Mouse (Mus musculus) layer of hippocampus, adult 2 months (tissue): Measurements from ENCODE around the gene Wdr38. TPM values are rescaled to one million over a fixed set of nuclear protein-coding genes. Genes with fewer than 3 reads are reported as not detected.
"Not testable (repeated sequence)": the region's sequence is repeated elsewhere in the genome, so short reads cannot be mapped to it uniquely, and the experiment has no call there.

Experiments used
- DNase-seq, 2 experiments: peaks; one replicate each; pipeline ENCODE4 v3.0.0; 2022; ENCODE audit warnings: low spot score in 2 of 2
- H3K27ac ChIP-seq: fragments of 200-600 bp; 2 replicates; pipeline ENCODE4 v1.8.1; 2022
- H3K4me3 ChIP-seq: fragments of 200-600 bp; 2 replicates; pipeline ENCODE4 v1.8.1; 2022; ENCODE audit warnings: mild to moderate bottlenecking
- CTCF ChIP-seq: fragments of 200-600 bp; conservative IDR thresholded peaks from 2 replicates; pipeline ENCODE4 v1.8.1; 2022; ENCODE audit warnings: antibody characterized with exemption, mild to moderate bottlenecking, moderate library complexity
- total RNA-seq, 2 experiments: library from RNA; stranded (reverse); gene quantifications; 2 replicates each; pipeline ENCODE4 v1.2.3; 2021

Wdr38 gene
- total RNA-seq, 2 experiments from 2014 or later: 0.47 to 0.69 TPM

DNA sequence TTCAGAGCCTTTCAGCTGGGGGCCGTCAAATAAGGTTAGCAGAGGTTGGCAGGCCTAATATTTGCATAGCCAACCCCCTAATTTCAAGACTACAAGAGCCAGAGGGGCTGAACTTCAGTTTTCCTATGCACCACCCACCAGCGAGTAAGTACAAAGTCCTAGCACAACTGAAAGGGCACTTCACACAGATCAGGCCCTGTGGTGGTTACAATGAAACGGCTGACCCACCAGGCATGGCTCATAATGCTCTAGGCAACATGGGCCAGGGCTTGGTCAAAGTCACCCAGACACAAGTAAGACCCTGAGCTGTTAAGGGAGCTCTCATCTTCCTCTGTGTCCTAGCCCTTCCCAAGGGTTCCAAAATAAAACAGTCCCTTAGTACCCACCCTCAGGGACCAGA, 4.6 kb downstream of the Wdr38 start:
- DNase-seq: no peak
- no peak overlapping the region for H3K4me3 ChIP-seq
- H3K27ac ChIP-seq: no peak overlapping the region
- TF ChIP-seq CTCF: no peak

DNA sequence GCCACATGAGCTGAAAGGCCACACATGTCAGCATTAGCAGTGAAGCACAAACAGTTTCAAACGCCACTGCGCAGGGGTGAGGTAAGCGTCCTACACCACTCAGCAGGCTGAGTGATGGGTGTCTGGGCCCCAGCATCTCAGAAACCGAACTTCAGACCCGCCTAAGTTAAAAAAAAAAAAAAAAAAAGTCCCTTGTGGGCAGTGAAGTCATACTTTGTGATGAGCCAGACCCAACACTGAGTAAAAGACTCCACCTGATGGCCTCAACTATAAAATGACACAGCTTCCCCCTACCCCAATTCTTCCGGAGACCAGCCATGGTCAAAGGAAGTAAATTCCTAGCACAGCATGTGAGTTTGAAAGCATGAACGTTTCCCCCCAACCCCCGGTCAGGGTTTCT, 5.8 kb downstream of the Wdr38 start:
- no peak for TF ChIP-seq CTCF
- no peak overlapping the region for H3K27ac ChIP-seq
- DNase-seq: no peak
- H3K4me3 ChIP-seq: no peak overlapping the region

- no peak overlapping the region; the same call in 1 of the 2 replicates for H3K4me3 ChIP-seq
- TF ChIP-seq CTCF: no peak
- no peak overlapping the region for H3K27ac ChIP-seq
- DNase-seq: no peak
Observed at GRCm38 (mm10) chr2:39003512-39003911, 6.2 kb downstream of the Wdr38 start.

GRCm38 (mm10) chr2:39004372-39004771, 7.1 kb downstream of the Wdr38 start:
- peak overlapping the region; percentile 81 for H3K4me3 ChIP-seq
- no peak for DNase-seq
- peak overlapping the region; percentile 93 for H3K27ac ChIP-seq
- TF ChIP-seq CTCF: no peak

GRCm38 (mm10) chr2:39004880-39005435, 7.7 kb downstream of the Wdr38 start, which contains the start of gene Arpc5l:
Arpc5l (plus strand) TSS chr2:39005348.
- no peak for TF ChIP-seq CTCF
- H3K27ac ChIP-seq: peak within 1 kb of the TSS; percentile 93
- DNase-seq: peak; percentile 91 to 93
- peak within 1 kb of the TSS; percentile 81 for H3K4me3 ChIP-seq

DNA sequence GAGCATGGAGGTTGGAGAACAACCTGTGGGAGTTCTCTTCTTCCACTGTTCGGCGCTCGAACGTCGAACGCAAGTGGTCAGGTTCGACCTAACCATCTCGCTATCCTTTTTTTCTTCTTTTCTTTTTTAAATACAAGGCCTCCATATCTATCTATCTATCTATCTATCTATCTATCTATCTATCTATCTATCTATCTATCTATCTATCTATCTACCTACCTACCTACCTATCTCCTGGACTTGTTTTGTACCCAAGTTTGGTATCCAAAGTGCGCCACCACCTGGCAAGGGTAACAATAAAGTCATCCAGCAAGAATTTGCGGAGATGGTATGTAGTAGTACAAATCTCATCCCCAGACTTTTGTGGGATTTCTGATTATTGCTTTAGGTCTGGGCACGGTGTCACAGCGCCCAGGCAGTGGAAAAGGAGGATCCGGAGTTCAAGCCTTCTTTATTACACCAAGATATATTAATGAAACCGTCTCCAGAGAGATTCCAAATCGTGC, 8.4 kb downstream of the Wdr38 start, which contains the start of gene Rpl35:
Gene Rpl35, minus strand, starts transcription at position 51 of the 506 bp plus-strand sequence.
- no peak for DNase-seq
- Histone ChIP-seq H3K4me3 (peak within 1 kb of the TSS; percentile 81), H3K27ac (peak within 1 kb of the TSS; percentile 93)
- TF ChIP-seq CTCF: peak; percentile 56

DNA sequence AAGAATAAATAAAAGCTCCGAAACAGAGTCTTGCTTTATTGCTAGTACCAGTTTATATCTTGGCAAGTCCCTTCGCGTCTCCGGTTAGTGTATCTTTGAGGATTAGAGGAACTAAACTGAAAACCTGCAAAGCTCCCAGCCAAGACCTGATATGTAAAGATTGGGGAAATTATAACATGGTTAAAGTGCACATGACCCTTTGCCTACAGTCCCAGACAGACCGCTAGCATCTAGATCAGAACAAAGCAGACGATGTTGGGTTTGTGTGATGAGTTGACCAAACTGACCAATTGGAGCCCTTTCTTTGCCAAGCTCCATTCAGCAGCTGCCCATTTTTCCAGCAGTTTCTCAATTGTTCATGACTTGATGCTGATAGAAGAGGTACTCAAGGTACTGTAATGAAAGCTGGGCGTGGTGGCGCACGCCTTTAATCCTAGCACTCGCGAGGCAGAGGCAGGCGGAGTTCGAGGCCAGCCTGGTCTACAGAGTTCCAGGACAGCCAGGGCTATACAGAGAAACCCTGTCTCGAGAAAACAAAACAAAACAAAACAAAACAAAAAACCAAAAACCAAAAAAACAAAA, 9.0 kb downstream of the Wdr38 start:
- no peak overlapping the region; the same call in 1 of the 2 replicates for H3K4me3 ChIP-seq
- no peak overlapping the region for H3K27ac ChIP-seq
- no peak for DNase-seq
- no peak for TF ChIP-seq CTCF

- TF ChIP-seq CTCF: peak; percentile 30
- Histone ChIP-seq H3K4me3 (peak overlapping the region; percentile 90), H3K27ac (peak overlapping the region; percentile 96)
- DNase-seq: peak; percentile 93 to 96
Observed at GRCm38 (mm10) chr2:39007865-39008264, 10.6 kb downstream of the Wdr38 start.

DNA sequence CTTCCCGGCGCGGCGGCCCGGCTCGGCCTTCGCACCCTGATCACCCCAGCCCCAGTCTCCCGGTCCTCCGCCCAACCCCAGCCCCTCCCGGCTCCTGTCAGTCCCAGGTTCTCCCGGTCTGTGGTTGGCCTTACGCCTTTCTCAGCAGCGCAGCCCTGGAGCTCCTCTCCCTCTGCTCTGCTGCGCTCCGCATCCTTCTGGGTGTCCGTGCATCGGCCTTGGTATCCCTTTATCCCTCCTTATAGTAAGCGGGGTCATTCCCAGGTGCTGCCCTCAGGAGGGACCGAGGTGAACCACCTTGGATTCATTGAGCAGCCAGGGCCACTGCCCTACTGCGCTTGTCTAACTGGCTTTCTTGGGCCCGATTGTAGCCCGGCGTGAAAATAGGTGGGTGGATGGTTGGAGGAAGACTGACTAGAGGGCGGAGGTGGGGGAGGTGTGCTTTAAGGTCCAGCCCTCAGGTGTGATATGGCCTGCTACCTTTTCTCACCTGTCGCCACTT, 11.1 kb downstream of the Wdr38 start:
- no peak for TF ChIP-seq CTCF
- Histone ChIP-seq H3K4me3 (peak overlapping the region; percentile 90), H3K27ac (peak overlapping the region; percentile 96)
- no peak for DNase-seq

DNA sequence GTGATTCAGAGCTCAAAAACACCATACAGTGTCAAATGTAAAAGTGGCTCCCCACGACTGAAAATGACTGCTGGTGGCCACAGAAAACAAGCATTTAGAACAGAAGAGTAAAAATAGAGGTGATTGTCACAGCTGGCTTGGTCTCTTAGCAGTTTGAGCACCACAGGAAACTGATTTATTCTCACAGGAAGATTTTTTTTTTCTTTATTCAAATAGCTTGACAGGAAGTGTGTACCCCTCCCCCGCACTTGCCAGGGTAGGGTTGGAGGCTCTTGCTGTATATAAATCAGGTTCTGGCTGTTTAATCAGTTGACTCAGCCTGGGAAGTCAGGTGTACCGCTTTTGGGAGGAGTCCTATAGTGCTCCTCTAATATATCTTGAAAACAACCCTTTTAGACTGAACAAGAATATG, 11.7 kb downstream of the Wdr38 start:
- DNase-seq: no peak
- no peak for TF ChIP-seq CTCF
- Histone ChIP-seq H3K4me3 (peak overlapping the region; percentile 90), H3K27ac (peak overlapping the region; percentile 96)

DNA sequence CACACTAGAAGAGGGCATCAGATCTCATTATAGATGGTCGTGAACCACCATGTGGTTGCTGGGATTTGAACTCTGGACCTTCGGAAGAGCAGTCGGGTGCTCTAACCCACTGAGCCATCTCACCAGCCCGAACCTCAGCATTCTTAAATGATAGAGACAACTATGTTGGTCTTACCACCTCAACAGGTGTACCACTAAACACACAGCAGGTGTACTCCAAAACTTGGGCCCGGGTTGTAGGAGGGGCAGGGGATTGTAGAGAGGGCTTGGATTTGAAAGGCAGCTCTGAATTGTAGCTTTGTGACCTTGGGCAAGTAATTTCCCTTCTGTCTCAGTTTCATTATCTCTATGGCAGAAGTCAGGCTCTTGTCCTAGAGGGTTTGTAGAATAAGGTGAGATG, 12.9 kb downstream of the Wdr38 start:
- not testable (repeated sequence) for DNase-seq, H3K4me3 ChIP-seq
- H3K27ac ChIP-seq: 0 out of 2 replicates have a peak overlapping the region, but pooled peaks have one; percentile 36

GRCm38 (mm10) chr2:39011264-39011663, 14.0 kb downstream of the Wdr38 start:
- H3K27ac ChIP-seq: peak overlapping the region; percentile 36; the same call in 1 of the 2 replicates
- DNase-seq: no peak

DNA sequence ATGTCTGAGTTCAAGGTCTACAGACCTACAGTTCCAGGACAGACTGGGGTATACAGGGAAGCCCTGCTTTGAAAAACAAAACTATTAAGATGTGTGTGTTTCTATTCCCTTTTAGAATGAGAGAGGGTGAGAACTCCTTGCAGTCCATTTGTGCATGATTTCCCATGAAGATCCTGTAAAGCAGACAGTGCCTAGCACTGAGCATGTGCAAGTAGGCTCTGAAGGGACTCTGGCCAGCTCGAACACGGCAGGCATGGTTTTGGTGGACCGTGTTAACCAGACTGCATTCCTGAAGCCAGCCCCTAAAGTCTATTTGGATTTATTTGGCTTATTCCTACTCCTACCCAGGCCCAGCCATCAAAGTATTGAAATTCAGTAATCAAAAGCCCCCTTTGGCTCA, 14.7 kb downstream of the Wdr38 start:
- peak overlapping the region; percentile 36 for H3K27ac ChIP-seq
- no peak for TF ChIP-seq CTCF
- no peak for DNase-seq
- H3K4me3 ChIP-seq: no peak overlapping the region

More at GRCm38 (mm10) chr2:39011264-39011663, 14.0 kb downstream of the Wdr38 start:
- no peak for TF ChIP-seq CTCF
- no peak overlapping the region for H3K4me3 ChIP-seq

GRCm38 (mm10) chr2:39012768-39013279, 15.5 kb downstream of the Wdr38 start:
- no peak for DNase-seq
- TF ChIP-seq CTCF: no peak
- H3K4me3 ChIP-seq: no peak overlapping the region
- peak overlapping the region; percentile 43; the same call in 1 of the 2 replicates for H3K27ac ChIP-seq
